Mouse (Mus musculus) ES-E14 (cell line): ENCODE measurements around the gene Cep44.

Experiments
- CHD2 ChIP-seq: IDR thresholded peaks from 2 replicates; pipeline ENCODE4 v1.6.1; 2014; ENCODE audit warnings: mild to moderate bottlenecking, low read depth, low read length, inconsistent platforms
- HCFC1 ChIP-seq: IDR thresholded peaks from 2 replicates; pipeline ENCODE4 v1.6.1; 2012; ENCODE audit warnings: low read length, inconsistent platforms, borderline replicate concordance; ENCODE audit not compliant: insufficient read depth
- MAFK ChIP-seq: IDR thresholded peaks from 2 replicates; pipeline ENCODE4 v1.6.1; 2014; ENCODE audit warnings: mild to moderate bottlenecking, low read depth, low read length, inconsistent platforms; ENCODE audit not compliant: insufficient read depth
- ZC3H11A ChIP-seq: IDR thresholded peaks from 2 replicates; pipeline ENCODE4 v1.6.1; 2012; ENCODE audit warnings: low read depth, mild to moderate bottlenecking, inconsistent platforms, low read length, borderline replicate concordance
- ZNF384 ChIP-seq: IDR thresholded peaks from 2 replicates; pipeline ENCODE4 v1.6.1; 2012; ENCODE audit warnings: low read depth, low read length, inconsistent platforms

DNA sequence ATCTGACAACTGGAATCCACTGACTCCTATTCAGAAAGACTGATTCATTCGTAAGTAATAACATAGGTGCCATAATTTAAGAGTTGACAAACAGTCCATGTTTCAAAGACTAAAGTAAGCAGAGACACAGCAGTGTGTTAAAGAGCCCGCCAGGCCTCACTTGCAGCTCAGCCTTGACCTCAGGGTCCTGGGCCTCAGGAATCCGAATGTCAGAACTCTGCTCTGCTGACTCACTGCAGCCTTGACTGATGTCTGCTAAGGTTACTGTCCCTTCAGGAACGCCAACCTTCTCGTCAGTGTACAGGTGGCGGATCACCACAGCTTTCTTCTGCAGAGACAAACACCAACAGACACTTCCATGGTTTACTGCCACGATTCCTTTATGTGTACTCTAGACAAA, 10.1 kb downstream of the Cep44 start:
- TF ChIP-seq MAFK (no peak), HCFC1 (no peak), ZNF384 (no peak), CHD2 (no peak), ZC3H11A (no peak)
